Mouse (Mus musculus) liver, adult 2 months (tissue): Measurements from ENCODE around the gene C2cd5.

Experiments used
- CTCF ChIP-seq: fragments of 200-500 bp; IDR thresholded peaks from 2 replicates; pipeline ENCODE4 v1.5.1; 2011; ENCODE audit warnings: low read depth, low read length, control low read depth
- POLR2A ChIP-seq: fragments of 200-500 bp; IDR thresholded peaks from 2 replicates; pipeline ENCODE4 v1.6.1; 2011; ENCODE audit warnings: low read length, control low read depth; ENCODE audit not compliant: insufficient read depth; ENCODE audit errors: extremely low read depth

DNA sequence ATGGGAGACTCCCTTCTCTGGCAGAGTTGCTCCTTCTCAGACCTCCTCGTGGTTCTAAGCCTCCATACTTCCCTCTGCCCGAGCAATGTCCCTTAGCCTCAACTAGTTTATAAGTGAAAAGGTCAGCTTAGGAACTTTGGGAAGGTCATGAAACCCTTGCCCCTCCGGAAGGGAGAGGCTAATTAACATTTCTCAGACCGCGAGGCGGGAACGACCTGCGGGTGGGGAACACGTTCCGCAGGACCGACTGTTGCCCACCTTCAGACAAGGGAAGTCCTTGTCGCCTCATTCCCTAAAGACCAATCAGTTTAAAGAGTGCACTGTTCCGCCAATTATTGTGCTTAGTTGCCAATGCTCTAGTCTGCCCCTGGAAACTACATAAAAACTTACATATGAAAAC lies 8.1 kb upstream of the C2cd5 start:
- TF ChIP-seq CTCF (no peak), POLR2A (no peak)
